Mouse (Mus musculus) gastrocnemius, adult 8-10 months (tissue): ENCODE measurements around the gene Ogg1. TPM values are rescaled to one million over a fixed set of nuclear protein-coding genes. Genes with fewer than 3 reads are reported as not detected.

Experiments used
- DNase-seq, 2 experiments: peaks; one replicate each; pipeline ENCODE4 v3.0.0; 2022; ENCODE audit warnings: low spot score in 2 of 2
- total RNA-seq, 4 experiments: library from RNA; stranded (reverse); gene quantifications; 2 replicates each; pipeline ENCODE4 v1.2.4; 2022

The Ogg1 gene
- total RNA-seq, 4 experiments from 2014 or later, result 4.3 to 7.6 (median 5.2) TPM

DNA sequence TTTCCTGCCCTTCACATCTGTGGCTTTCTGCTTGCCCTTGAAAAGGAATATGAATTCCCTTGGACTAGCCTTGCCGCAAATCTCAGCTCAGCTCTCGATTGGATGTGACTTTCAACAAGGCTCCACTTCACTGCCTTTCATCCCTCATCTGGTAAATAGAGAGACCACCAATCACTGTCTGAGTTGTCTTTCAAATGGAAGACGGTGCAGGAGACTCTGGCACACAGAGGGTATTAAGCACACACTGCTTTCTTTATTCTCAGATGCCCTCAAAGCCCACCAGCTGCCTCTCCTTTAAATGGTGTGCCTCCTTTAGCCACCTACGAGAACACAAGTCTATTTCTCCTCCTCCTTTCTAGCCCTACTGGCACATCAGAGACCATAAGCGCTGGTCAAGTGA, 41.8 kb downstream of the Ogg1 start:
- DNase-seq, result no peak

DNA sequence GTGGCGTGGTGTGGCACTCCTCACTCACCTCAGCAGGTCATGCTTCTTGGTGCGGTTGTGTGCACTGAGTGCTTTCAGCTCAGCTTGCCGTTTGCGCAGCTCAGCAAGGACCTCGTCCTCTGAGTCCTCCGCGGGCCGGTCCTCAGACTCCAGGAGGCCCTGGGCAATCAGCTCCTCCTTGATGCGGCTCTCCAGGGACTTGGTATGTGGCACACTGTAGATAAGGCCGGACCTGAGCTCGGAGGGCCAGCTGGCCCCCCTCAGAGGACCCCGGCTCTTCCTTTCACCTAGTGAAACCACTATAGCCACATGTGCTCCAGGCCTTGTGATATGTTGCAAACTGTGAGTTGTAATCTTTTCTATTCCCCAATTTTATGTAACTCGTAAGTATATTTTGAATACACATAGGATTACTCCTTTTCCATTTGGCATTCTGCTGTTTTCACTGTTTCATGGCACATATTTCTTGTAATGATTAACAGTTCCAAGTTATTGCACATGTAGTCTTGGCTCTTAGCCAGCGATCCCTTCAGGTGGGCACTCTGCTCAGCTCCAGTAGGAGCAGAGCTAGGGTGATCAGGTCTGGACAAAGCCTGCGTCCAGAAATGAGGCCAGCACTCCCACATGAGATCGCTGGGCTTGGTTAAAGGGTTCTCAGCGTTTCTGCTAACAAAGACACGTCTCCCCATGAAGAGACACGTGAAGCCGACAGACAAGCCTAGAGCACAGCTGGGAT, 43.6 kb downstream of the Ogg1 start:
- DNase-seq, result no peak

DNA sequence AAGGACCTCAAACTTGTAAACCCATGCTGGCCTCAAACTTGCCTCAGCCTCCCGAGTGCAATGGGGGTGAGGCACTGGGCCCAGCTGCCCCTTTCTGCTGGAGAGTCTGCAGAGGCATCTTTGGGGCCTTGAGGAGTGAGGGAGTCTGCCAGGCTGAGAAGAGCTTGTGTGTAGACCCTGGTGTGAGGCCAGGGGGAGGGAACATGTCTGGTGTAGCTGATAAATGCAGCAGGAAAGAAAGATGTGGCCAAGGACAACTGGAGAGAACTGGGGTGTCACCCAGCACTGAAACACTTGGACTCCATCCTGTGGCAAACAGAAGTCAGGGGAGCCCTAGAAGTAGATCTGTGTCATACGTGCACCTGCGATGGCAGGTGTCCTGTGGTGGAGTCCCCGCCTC, 46.7 kb downstream of the Ogg1 start:
- no peak for DNase-seq

GRCm38 (mm10) chr6:113377172-113377495, 50.4 kb downstream of the Ogg1 start:
- DNase-seq, result no peak

- peak; percentile 84 to 89 for DNase-seq
These were observed 51.0 kb downstream of the Ogg1 start, which contains the start of the genes Tada3 and Arpc4 for GRCm38 (mm10) chr6:113377496-113378385. TSS of gene Tada3 (minus strand) at chr6:113377883. TSS of gene Arpc4 (plus strand) at chr6:113378115.

- no peak for DNase-seq
These were observed 52.5 kb downstream of the Ogg1 start for GRCm38 (mm10) chr6:113379246-113379645.

GRCm38 (mm10) chr6:113380480-113380879, 53.7 kb downstream of the Ogg1 start:
- no peak for DNase-seq

DNA sequence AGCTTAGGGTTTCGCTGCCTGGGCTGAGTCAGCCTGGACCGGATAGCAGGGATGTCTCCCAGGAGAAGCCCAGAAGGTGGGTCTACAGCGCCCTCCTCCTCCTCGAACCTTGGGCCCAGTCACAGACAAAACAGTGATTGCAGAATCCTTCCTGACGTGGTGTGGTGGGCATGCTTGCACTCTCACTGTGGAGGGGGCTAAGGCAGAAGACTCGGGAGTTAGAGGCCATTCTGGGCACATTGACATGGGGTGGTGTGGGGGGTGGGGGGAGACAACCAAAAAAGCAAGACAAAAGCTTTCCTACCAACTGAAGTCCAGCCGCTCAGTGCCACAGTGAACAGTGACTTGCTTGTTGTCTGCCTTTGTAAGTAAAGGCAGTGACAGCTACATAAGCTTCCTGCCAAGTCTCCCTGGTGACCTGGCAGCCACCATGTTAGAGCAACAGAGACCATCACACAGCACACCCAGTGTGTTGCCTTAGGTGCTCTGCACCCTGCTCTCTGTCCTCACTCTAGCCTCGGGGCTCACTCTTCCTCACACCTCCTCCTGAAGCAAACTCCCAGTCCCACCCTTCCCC, 57.7 kb downstream of the Ogg1 start:
- no peak for DNase-seq

Other genes starting within 250 kb of the Ogg1 start
- 10 to 100 TPM; 21.8 to 26.2 (median 23.5) TPM for gene Setd5, start 249.6 kb upstream of the Ogg1 start, total RNA-seq
- under 1 TPM; 0.34 to 0.46 (median 0.40) TPM for gene Lhfpl4, start 131.6 kb upstream of the Ogg1 start, total RNA-seq
- gene Mtmr14, start 89.1 kb upstream of the Ogg1 start, total RNA-seq, result 10 to 100 TPM; 14.2 to 17.0 (median 16.3) TPM
- gene Cpne9, start 44.7 kb upstream of the Ogg1 start, total RNA-seq, result not detected
- gene Brpf1, start 19.8 kb upstream of the Ogg1 start, total RNA-seq, result 10 to 100 TPM in 1 of 4 experiments, 1 to 10 TPM in 3; 8.0 to 11.1 (median 9.5) TPM
- gene Camk1, start 17.0 kb downstream of the Ogg1 start, total RNA-seq, result 10 to 100 TPM; 37.4 to 43.2 (median 40.5) TPM
- 10 to 100 TPM; 11.6 to 17.1 (median 14.0) TPM for gene Tada3, start 50.9 kb downstream of the Ogg1 start, total RNA-seq
- 10 to 100 TPM; 50.8 to 57.8 (median 55.8) TPM for gene Arpc4, start 51.1 kb downstream of the Ogg1 start, total RNA-seq
- gene Ttll3, start 62.3 kb downstream of the Ogg1 start, total RNA-seq, result under 1 TPM; 0.27 to 0.94 (median 0.83) TPM
- gene Rpusd3, start 92.4 kb downstream of the Ogg1 start, total RNA-seq, result 10 to 100 TPM in 1 of 4 experiments, 1 to 10 TPM in 3; 5.9 to 12.8 (median 6.8) TPM
- gene Cidec, start 108.8 kb downstream of the Ogg1 start, total RNA-seq, result 10 to 100 TPM in 3 of 4 experiments, 1 to 10 TPM in 1; 3.8 to 35.8 (median 19.8) TPM
- gene Jagn1, start 115.6 kb downstream of the Ogg1 start, total RNA-seq, result 10 to 100 TPM; 27.4 to 30.4 (median 29.1) TPM
- under 1 TPM; 0.12 to 0.44 (median 0.28) TPM for gene Il17re, start 131.5 kb downstream of the Ogg1 start, total RNA-seq
- 1 to 10 TPM; 3.9 to 7.5 (median 4.7) TPM for gene Il17rc, start 144.5 kb downstream of the Ogg1 start, total RNA-seq
- gene Creld1, start 156.3 kb downstream of the Ogg1 start, total RNA-seq, result 10 to 100 TPM; 46.7 to 56.2 (median 49.2) TPM
- not detected for gene Prrt3, start 175.0 kb downstream of the Ogg1 start, total RNA-seq
- 10 to 100 TPM; 51.5 to 58.0 (median 55.0) TPM for gene Emc3, start 204.7 kb downstream of the Ogg1 start, total RNA-seq
- under 1 TPM in 3 of 4 experiments, not detected in 1; 0.07 to 0.24 (median 0.24) TPM for gene Fancd2, start 204.7 kb downstream of the Ogg1 start, total RNA-seq